In genomic region chr15:63061891-63062290, GRCm38 (mm10) we compare ENCODE assay signal across 23 mouse cellular contexts.
"Had no signal": no experiment of that assay in that cellular context is flagged by ENCODE, and none has a peak within 500 bp of the region (broad histone marks: within the 10 kb centered on the region; RNA-seq: fewer than 3 reads in every experiment).

No protein-coding gene starts in this region.

- H3K4me3 ChIP-seq: heart, adult 2 months; heart, embryonic 10.5 days; heart, embryonic 12.5 days; hindbrain, embryonic 10.5 days; hindbrain, embryonic 13.5 days; hindbrain, embryonic 15.5 days; kidney, embryonic 15.5 days; limb, embryonic 13.5 days; limb, embryonic 15.5 days; liver, embryonic 12.5 days had no signal

- H3K9me3 ChIP-seq: heart, embryonic 10.5 days; heart, embryonic 12.5 days; hindbrain, embryonic 10.5 days; hindbrain, embryonic 13.5 days; hindbrain, embryonic 15.5 days; kidney, embryonic 15.5 days; limb, embryonic 13.5 days; limb, embryonic 15.5 days; liver, embryonic 12.5 days had no signal

- H3K27ac ChIP-seq: heart, adult 2 months; heart, embryonic 10.5 days; hindbrain, embryonic 10.5 days; hindbrain, embryonic 13.5 days; hindbrain, embryonic 15.5 days; hindbrain, postnatal 0 days; kidney, embryonic 15.5 days; kidney, postnatal 0 days; limb, embryonic 13.5 days; limb, embryonic 15.5 days; liver, embryonic 12.5 days; liver, embryonic 14.5 days had no signal

- DNase-seq: heart, adult 11 months; heart, adult 2 months; heart, postnatal 10 days; heart, postnatal 4 days; kidney, adult 11 months; kidney, adult 2 months; kidney, adult 9 months; kidney, postnatal 14 days; kidney, postnatal 36 days; left cerebral cortex, postnatal 4 days had no signal

- H3K27me3 ChIP-seq: heart, embryonic 12.5 days; hindbrain, embryonic 13.5 days; hindbrain, embryonic 15.5 days; kidney, embryonic 15.5 days; limb, embryonic 13.5 days; limb, embryonic 15.5 days; liver, embryonic 12.5 days had no signal

- H3K9ac ChIP-seq: heart, embryonic 12.5 days; hindbrain, embryonic 13.5 days; hindbrain, embryonic 15.5 days; kidney, embryonic 15.5 days; limb, embryonic 13.5 days; limb, embryonic 15.5 days; liver, embryonic 12.5 days; liver, embryonic 14.5 days had no signal

- H3K4me1 ChIP-seq: heart, embryonic 10.5 days; heart, embryonic 12.5 days; hindbrain, embryonic 10.5 days; hindbrain, embryonic 13.5 days; hindbrain, embryonic 15.5 days; kidney, embryonic 15.5 days; limb, embryonic 13.5 days; limb, embryonic 15.5 days; liver, embryonic 12.5 days had no signal

- H3K36me3 ChIP-seq: heart, embryonic 10.5 days; heart, embryonic 12.5 days; hindbrain, embryonic 10.5 days; hindbrain, embryonic 13.5 days; hindbrain, embryonic 15.5 days; kidney, embryonic 15.5 days; limb, embryonic 13.5 days; limb, embryonic 15.5 days; liver, embryonic 12.5 days had no signal

- H3K4me2 ChIP-seq: heart, embryonic 12.5 days; hindbrain, embryonic 13.5 days; hindbrain, embryonic 15.5 days; kidney, embryonic 15.5 days; limb, embryonic 13.5 days; limb, embryonic 15.5 days; liver, embryonic 12.5 days had no signal

- ATAC-seq: hindbrain, postnatal 0 days; intestine, embryonic 16.5 days; liver, embryonic 12.5 days had no signal
